In the genomic region with DNA sequence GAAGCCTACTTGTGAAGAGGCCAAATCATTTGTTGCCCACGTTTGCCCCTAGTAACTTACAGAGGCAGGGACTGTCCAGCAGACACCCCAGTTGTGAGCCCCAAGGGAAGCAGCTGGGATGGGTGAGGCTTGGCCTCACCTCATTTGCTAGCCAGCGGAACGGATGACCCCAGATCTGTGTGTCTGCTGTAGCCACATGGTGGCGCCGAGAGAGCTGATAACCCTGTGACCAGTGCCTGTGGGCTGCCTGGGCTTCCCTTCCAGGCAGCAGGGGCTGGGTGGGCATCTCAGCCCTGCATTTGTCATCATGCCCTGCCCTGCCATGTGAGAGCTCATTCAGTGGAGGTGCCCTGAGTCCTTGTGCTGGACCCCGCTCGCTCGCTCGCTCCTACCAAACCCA, we compare ENCODE assay signal across 12 mouse cellular contexts. TPM values are rescaled to one million over a fixed set of nuclear protein-coding genes. Genes with fewer than 3 reads are reported as not detected.
DNase-seq lines count a peak whose midpoint lies in the region; ATAC-seq and TF ChIP-seq lines count a peak whose summit lies in the region.
"Had no signal": no experiment of that assay in that cellular context is flagged by ENCODE, and none has a peak within 500 bp of the region (broad histone marks: within the 10 kb centered on the region; RNA-seq: fewer than 3 reads in every experiment).

No protein-coding gene starts in this region.

- no peak overlapping the region for H3K27ac ChIP-seq in intestine, postnatal 0 days (ENCODE audit: low read depth, low read length)
- no peak overlapping the region for H3K27ac ChIP-seq in intestine, embryonic 16.5 days (ENCODE audit: low read length)
- H3K27ac ChIP-seq: gastrocnemius, adult 2 months; heart, embryonic 13.5 days had no signal

- H3K4me3 ChIP-seq in intestine, postnatal 0 days (ENCODE audit: low read depth, low read length), result no peak overlapping the region
- H3K4me3 ChIP-seq in intestine, embryonic 16.5 days (ENCODE audit: low read length), result no peak overlapping the region
- H3K4me3 ChIP-seq: gastrocnemius, adult 2 months; heart, embryonic 13.5 days had no signal

- ATAC-seq in intestine, postnatal 0 days, result no peak
- ATAC-seq in intestine, embryonic 16.5 days, result no peak
- ATAC-seq in granulocyte monocyte progenitor cell, adult 5-6 weeks (replicated peaks; ENCODE audit: poor library complexity, severe bottlenecking), result peak; percentile 27; the same call in 1 of the 2 replicates

- no peak overlapping the region for H3K4me2 ChIP-seq in intestine, postnatal 0 days (replicated peaks; ENCODE audit: low read depth)
- no peak overlapping the region for H3K4me2 ChIP-seq in intestine, embryonic 16.5 days (ENCODE audit: low read depth, low read length)
- H3K4me2 ChIP-seq: heart, embryonic 13.5 days had no signal

- H3K27me3 ChIP-seq in intestine, postnatal 0 days (replicated peaks; ENCODE audit: control insufficient read depth, insufficient read depth, low read length), result no peaks in the 10 kb centered on the region
- no peaks in the 10 kb centered on the region for H3K27me3 ChIP-seq in intestine, embryonic 16.5 days (replicated peaks; ENCODE audit: control insufficient read depth, insufficient read depth, low read length)
- H3K27me3 ChIP-seq: heart, embryonic 13.5 days had no signal

- TF ChIP-seq CTCF in intestine, postnatal 0 days (IDR thresholded peaks at IDR 0.05; ENCODE audit: low read depth), result peak; percentile 53

- peak; percentile 26 for DNase-seq in A20 (ENCODE audit: low read depth, low spot score)
- DNase-seq in NIH3T3 (ENCODE audit: low read depth), result peak; percentile 38
- DNase-seq in MN1 (ENCODE audit: low spot score), result no peak
- no peak for DNase-seq in right cerebral cortex, postnatal 36 days (ENCODE audit: low spot score in 2 of 2)
- no peak for DNase-seq in adrenal gland, adult (ENCODE audit: inconsistent age in 2 of 2, low spot score in 1 of 2)
- DNase-seq: gastrocnemius, adult 2 months; kidney, adult 11 months; lung, adult 2 months had no signal

- no peaks in the 10 kb centered on the region for H3K4me1 ChIP-seq in intestine, postnatal 0 days (replicated peaks; ENCODE audit: control insufficient read depth, insufficient read depth, low read length)
- H3K4me1 ChIP-seq in intestine, embryonic 16.5 days (ENCODE audit: control insufficient read depth, insufficient read depth, low read length), result no peaks in the 10 kb centered on the region
- H3K4me1 ChIP-seq: heart, embryonic 13.5 days had no signal

- H3K9me3 ChIP-seq in intestine, postnatal 0 days (ENCODE audit: control insufficient read depth), result no peaks in the 10 kb centered on the region
- no peaks in the 10 kb centered on the region for H3K9me3 ChIP-seq in intestine, embryonic 16.5 days (ENCODE audit: control insufficient read depth, low read length)
- H3K9me3 ChIP-seq: heart, embryonic 13.5 days had no signal

- H3K36me3 ChIP-seq in intestine, postnatal 0 days (ENCODE audit: control insufficient read depth, insufficient read depth), result peaks cover 5% of the 10 kb centered on the region; the same call in 1 of the 2 replicates
- H3K36me3 ChIP-seq in intestine, embryonic 16.5 days (ENCODE audit: control insufficient read depth, insufficient read depth, low read length), result no peaks in the 10 kb centered on the region; the same call in 1 of the 2 replicates

- no peak overlapping the region for H3K9ac ChIP-seq in intestine, postnatal 0 days (ENCODE audit: low read depth, low read length)
- no peak overlapping the region for H3K9ac ChIP-seq in intestine, embryonic 16.5 days (ENCODE audit: low read depth, low read length)
- H3K9ac ChIP-seq: heart, embryonic 13.5 days had no signal

- WGBS in intestine, postnatal 0 days, result 64% methylated on average over 9 of the region's 9 CpGs
- WGBS in intestine, embryonic 16.5 days, result 56% methylated on average over 9 of the region's 9 CpGs

RNA-seq across cellular contexts. Expression of gene Begain, which starts 44.2 kb away (rescaled TPM):
- polyA plus RNA-seq in intestine, postnatal 0 days (2015; fragmentation: Nextera tagmentation; extraction: Ambion mirVana), result 1.6 and 1.8 TPM in 2 replicates
- polyA plus RNA-seq in intestine, embryonic 16.5 days (2015; fragmentation: Nextera tagmentation; extraction: Ambion mirVana), result 3.3 and 4.2 TPM in 2 replicates
- total RNA-seq in granulocyte monocyte progenitor cell, adult 5-6 weeks (2014; fragmentation: Nextera tagmentation), result 0.47 TPM in 1 of 2 replicates, not detected in the other
- total RNA-seq in granulocyte monocyte progenitor cell, adult 5-6 weeks (2017), result not detected in 2 replicates

Comparison
In these comparisons a context has a peak if more than half of its experiments do, and no peak if none do; other contexts are left out.
1. DNase-seq: peak in A20 (single experiment) and NIH3T3 (single experiment); none in MN1 (single experiment), right cerebral cortex, postnatal 36 days (0 of 2) and adrenal gland, adult (0 of 2).